Mouse (Mus musculus): ENCODE data around the gene Arvcf.
A peak's percentile ranks its signal among the peaks of the same experiment; 100 is the strongest.

The Arvcf gene

DNA sequence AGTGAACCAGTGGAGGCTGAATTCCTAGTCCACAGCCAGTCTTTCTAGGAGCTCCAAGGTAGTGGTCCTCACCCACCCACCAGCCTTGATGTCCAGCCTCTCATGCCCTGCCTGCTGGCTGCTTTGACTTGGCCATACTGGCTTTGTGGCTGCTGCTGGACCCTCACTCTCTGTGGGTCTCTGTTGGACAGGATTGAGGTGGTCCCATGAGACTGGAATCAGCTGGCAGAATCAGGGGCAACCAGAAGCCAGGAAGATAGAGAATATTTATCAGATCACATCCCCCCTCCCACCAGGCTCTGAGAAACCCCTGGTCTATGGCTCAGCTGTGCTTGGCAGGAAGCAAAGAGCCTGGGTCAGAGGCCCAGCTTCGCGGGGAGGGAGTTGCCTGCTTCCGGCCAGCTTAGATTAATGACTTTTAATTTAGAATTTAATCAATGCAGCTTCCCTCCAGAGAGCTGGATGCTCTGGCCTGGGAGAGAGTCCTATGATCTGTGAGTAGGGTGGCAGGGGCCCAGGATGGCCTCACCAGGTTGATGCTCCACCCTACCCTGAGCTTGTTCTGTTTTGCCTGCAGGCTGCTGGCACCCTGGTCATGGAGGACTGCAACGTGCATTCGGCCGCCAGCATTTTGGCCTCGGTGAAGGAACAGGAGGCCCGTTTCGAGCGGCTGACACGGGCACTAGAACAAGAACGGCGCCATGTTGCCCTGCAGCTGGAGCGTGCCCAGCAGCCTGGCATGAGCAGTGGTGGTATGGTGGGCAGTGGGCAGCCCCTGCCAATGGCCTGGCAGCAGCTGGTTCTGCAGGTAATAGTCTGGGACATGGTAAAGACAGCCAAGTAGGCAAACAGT is 40.8 kb downstream of the Arvcf start:
- DNase-seq: peak; percentile 44

DNA sequence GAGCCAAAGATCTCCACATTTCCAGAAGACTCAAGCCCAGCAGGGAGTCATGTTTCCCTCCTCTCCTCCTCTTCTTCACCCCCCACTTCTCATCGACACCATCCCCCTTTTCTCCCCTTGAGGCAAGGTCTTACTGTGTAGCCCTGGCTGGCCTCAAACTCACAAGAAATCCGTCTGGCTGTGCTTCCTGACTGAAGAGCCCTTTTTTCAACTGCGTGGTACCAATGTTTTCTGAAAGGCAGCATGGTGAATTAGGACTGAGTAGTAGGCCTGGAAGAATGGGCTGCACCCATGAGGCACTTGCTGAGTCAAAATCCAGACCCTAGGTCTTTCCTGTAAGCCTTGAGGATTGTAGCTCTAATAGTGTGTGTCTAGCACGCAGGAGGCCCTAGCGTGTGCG is 42.4 kb downstream of the Arvcf start:
- no peak for DNase-seq

DNA sequence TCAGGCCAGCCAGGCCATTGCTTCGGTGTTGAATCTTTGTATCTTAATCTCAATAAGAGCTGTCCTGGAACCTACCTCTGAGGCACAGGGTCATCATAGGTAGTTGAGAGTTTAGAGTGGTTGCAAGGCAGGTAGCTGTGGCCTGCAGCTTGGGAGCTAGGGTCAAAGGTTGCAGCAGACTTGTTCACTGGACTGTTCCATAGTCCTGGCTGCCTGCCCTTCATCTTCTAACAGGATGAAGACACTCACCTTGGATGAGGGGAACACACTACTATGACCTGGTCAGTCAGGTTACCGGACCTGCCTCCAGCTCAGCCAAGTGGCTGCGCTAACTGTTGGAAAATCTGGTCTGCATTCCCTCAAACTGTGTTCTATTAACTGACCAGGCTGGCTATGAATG is 43.1 kb downstream of the Arvcf start:
- DNase-seq: no peak

DNA sequence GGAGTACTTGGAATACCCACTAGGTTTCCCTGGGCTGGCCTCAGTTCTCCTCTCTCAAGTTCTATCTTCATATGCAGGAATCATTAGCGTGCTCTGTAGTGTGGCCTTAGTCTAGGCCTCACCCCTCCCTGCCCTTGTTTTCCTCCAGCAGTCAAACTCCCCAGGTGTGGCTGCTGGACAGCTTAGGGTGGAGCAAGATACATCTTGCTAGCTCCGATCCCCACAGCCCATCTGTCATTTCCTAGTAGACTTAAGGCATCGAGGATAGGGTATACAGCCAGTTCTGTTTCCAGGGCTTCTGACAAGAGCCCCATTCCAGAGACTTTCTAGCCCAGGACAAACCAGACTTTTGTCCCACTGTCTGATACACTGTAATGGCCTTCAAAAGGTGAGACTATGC is 43.7 kb downstream of the Arvcf start:
- DNase-seq: peak; percentile 34

DNA sequence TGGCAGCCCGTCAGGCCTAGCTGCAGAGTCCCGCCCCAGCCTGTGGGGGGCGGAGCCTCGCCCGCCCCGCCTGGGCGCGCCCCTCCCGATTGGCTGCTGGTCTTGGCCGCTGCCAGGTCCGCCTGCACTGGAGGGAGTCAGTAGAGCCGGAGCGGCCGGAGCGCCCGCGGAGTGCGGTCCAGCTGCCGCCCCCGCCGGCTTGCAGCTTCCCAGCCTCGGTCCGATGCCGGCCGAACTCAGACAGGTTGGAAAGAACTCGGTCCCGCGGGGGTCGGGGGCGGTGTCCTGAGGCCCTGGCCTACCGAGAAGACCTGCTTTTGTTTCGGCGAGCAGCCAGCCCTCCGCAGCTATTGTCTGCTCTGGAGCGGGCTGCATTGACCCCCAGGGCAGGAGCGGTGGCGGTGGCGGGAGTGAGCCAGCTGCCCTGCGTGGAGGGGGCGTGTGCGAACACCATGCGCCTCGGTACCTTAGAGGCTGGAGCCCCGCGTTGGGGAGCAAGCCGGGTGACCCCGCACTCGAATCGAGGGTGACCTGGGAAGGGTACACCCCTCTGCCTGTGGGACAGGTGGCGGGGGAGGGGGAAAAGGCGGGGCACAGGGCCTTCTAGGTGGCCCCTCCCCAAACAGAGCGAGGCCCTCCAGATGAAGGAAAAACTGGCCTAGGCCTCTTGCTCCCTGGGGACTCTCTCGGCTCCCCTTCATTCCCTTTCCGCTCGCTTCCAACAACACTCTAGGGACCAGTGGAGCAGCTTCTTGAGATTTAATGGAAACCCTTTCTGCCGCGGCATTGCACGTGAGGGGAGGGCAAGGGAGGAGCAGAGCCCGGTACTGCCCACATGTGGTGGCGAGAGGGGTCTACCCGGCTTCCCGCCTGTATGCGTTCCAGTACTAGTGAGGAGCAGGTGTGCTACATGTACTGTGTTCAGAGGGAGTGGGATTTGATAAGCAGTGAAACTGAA is 44.8 kb downstream of the Arvcf start:
- DNase-seq: peak; percentile 87

DNA sequence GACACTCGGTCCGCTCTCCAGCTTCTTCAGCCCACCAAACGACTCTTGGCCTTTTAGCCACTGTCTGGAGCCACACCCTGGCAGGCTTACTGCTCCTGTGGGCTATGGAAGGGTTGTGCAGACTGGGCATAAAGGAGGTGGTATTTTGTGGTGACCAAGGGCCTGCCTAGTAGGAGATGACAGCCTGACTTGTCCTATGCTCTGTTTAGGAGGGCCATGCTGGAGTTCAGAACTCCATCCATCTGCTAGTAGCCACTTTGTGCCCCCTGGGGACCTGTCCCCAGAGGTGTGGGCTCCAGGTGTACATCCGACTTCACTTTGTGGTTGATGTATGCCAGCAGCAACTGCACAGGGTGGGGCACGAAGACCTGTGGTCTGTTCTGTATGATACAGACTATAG is 45.6 kb downstream of the Arvcf start:
- peak; percentile 49 for DNase-seq

- peak; percentile 44 for DNase-seq
Observed at GRCm38 (mm10) chr16:18394056-18394455, 46.1 kb downstream of the Arvcf start.

- DNase-seq: peak; percentile 51
Observed at GRCm38 (mm10) chr16:18394777-18395619, 47.0 kb downstream of the Arvcf start.

- DNase-seq: peak; percentile 71
Observed at GRCm38 (mm10) chr16:18395620-18396036, 47.6 kb downstream of the Arvcf start.

DNA sequence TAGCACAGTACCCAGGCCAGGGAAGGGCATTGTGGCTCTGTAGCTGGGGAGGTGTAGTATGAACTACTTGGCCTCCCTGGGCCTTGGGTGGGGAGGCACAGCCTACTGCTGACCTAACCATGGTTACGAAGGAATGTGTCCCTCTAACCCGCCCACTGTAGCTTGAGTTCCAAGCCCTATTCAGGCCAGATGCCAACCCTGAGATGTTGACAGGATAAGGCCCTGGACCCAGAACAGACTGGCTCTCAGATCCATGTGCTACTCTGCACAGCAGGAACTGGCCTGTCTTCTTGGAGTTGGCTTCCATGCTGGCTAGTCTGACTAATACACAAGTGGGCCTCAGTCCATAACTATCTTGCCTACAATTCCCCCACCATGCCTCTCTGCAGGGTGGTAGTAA is 48.2 kb downstream of the Arvcf start:
- peak; percentile 91 for DNase-seq

DNA sequence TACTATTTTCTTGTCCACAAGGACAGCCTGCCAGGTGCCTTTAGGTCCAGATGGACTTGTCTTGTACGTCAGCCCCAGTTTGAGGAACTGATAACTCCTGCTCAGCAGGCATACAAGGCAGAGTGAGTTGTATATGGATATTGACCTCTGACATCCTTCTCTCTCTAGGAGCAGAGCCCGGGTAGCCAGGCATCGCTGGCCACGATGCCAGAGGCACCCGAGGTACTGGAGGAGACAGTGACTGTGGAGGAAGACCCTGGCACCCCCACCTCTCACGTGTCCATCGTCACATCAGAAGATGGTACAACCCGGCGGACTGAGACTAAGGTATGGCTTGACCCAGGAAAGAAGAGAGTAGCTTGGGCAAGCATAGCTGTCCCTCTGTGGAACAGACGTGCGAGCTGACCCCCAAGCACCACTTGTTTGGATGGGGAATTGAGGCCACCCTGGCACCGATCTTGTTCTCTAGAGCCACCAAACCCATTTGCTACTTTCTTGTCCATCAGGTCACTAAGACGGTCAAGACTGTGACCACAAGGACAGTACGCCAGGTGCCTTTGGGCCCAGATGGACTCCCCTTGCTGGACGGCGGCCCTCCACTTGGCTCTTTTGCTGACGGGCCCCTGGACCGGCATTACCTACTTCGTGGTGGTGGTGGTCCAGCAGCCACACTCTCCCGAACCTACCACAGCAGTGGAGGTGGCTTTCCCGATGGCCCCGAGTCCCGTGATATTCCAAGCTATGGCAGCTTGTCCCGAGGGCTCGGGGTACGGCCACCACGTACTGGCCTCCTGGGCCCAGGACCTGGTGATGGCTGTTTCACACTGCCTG is 49.0 kb downstream of the Arvcf start:
- DNase-seq: peak; percentile 56

GRCm38 (mm10) chr16:18400028-18400427 is 52.0 kb downstream of the Arvcf start:
- DNase-seq: peak; percentile 16

GRCm38 (mm10) chr16:18400472-18401216 is 52.7 kb downstream of the Arvcf start:
- peak; percentile 38 for DNase-seq

DNA sequence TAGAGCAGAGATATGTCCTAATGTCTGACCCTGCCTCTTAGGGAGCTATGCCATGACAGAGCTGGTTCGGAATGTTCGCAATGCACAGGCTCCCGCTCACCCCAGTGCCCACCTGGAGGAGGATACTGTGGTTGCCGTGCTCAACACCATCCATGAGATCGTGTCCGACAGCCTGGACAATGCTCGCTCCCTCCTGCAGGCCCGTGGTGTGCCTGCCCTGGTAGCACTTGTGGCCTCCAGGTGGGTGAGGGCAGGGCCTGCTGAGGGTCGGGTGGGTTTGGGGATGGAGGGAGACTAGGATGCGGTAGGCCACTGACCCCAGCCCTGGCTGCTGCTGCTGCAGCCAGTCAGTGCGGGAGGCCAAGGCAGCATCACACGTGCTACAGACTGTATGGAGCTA is 55.3 kb downstream of the Arvcf start:
- DNase-seq: no peak

- DNase-seq: no peak
Observed at GRCm38 (mm10) chr16:18405091-18405854, 57.3 kb downstream of the Arvcf start.

GRCm38 (mm10) chr16:18405876-18406275 is 57.9 kb downstream of the Arvcf start:
- DNase-seq: no peak

- DNase-seq: peak; percentile 45
Observed at GRCm38 (mm10) chr16:18406293-18406692, 58.3 kb downstream of the Arvcf start.

DNA sequence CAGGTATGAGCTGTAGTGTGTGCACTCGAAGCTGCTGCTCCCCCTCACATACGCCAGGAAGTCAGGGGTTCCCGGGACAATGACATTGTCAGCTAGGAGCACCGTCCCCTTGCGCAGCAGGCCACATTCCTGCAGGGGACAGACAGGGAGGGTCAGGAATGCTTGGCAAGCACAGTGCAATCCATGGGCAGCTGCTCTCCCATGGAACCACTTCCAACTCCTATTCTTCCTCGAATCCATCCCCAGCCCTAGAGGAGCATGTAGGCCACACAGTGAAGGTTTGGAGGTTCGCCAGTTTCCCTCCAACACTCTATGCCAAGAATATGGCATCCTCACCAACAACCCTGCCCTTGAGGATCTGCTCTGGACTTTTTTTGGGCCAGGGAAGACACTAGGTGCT is 59.9 kb downstream of the Arvcf start:
- DNase-seq: peak; percentile 66

GRCm38 (mm10) chr16:18409776-18410175 is 61.8 kb downstream of the Arvcf start:
- DNase-seq: peak; percentile 11

- DNase-seq: peak; percentile 23
Observed at GRCm38 (mm10) chr16:18410418-18410817, 62.4 kb downstream of the Arvcf start.
